Mouse (Mus musculus): ENCODE measurements around the gene Ank3.

GRCm38 (mm10) chr10:69852366-69853091, 454.0 kb downstream of the Ank3 start:
- TF ChIP-seq CTCF (IDR thresholded peaks at IDR 0.05) (peak; percentile 36), EP300 (IDR thresholded peaks at IDR 0.05) (no peak)

All from lung, postnatal 0 days (tissue).